Mouse (Mus musculus): ENCODE measurements around the gene Shisal2a. TPM values are rescaled to one million over a fixed set of nuclear protein-coding genes. Genes with fewer than 3 reads are reported as not detected.

Gene Shisal2a
- total RNA-seq (2021) = not detected
- long read RNA-seq, experiment 1 = 0 reads
- long read RNA-seq, experiment 2 = 0 reads

DNA sequence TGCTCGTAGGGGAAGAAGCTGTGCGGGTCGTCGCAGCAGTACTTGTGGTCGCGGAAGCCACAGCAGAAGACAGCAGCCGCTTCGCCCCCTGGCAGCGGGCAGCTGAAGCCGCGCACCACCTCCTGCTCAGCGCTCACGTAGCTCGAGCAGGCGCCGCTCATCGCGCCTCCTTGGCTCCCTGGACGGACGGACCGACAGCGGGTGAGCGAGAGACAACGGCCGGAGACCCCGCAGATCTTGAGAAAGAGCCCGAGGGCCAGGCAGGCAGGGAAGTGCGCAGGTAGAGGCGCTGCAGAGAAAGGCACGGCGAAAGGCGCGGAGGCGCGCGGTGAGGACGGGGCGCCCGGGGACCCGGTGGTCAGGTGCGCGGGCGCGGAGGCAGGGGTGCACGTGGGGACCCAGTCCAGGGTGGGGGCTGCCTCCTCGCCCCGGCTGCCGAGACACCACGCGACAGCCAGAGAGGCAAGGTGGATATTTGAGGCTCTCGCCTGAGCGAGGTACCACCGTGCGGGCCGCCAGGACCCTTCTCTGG is at the start of gene Shisal2a:
Gene Shisal2a, minus strand, starts transcription at position 167 of the 532 bp plus-strand sequence.
- peak; percentile 20 to 26 for DNase-seq
- intact Hi-C loops (cut with DNase I) = no loop called here

DNA sequence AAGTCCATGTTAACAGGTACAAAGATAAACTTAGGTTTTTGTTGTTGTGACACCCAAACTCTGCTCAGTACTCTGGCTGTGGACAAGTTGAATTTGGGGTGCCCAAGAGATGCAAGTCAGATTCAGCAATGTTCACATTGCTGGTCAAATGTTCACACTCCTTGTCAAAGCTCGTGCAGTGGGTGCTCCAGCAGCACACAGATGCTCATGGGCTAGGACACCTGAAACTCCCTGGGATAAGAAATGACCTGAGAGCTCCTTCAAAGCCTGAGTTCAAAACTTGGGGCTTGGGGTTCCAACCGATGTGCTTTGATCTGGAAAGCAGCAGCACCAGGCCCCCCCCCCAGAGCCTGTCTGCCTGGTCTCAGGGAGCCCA is 48.4 kb upstream of the Shisal2a start:
- intact Hi-C loops (cut with DNase I) = no loop called here
- DNase-seq = no peak

DNA sequence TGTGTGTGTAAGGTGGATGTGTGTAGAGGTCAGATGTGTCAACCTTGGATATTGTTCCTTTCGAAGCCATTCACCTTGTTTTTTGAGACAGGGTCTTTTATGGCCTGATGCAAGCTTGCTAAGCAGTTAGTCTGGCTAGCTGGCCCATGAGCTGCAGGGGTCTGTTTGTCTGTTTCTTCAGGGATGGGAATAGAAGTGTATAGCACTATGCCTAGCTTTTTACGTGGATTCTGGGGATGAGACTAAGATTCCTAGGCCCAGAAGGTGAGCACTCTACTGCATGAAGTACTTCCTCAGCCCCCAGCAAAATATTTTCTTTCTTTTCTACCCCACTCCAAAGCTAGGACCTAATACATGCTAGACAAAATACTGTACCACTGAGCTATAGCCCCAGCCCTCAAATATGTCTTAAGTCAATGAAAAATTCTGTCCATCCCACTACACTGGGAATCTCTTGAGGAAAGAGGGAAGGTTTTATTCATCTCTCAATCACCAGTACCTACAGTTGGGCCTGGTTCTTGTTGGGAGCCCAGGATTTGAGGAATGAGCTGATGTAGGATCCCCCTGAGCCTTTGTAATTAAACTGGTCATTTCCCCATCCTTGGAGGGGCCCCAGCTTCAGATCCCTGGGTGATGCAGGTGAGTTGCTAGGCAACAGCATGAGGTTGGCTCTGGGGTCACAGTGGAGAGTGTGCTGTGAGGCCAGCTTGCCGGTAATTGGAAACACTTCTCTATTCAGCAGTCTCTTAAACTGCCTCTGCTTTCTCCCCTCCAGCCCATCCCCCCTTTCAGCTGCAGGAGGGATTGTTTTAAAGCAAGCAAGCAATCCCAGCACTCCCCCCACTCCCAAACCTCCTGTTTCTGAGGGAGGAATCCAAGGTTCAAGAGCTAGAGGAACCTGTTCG is 47.8 kb upstream of the Shisal2a start:
- no peak for DNase-seq
- intact Hi-C loops (cut with DNase I) = no loop called here

DNA sequence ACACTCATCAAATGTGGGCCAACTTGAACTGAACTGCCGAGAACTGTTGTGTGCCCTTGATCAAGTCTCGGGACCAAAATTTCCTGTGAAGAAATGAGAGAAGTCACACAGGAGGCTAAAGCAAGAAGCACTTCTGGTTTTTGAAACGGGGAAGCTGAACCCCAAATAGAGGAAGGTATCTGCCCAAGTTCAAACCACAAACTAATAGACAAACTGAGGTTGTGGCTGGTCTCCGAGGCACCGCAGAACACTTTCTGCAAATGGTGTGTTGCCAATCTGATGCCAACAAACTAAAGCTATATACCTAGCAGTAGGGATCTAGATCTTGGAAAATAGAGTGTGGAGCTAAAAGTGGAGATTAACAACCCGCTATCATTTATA is 45.2 kb upstream of the Shisal2a start:
- no peak for DNase-seq
- intact Hi-C loops (cut with DNase I) = no loop called here

DNA sequence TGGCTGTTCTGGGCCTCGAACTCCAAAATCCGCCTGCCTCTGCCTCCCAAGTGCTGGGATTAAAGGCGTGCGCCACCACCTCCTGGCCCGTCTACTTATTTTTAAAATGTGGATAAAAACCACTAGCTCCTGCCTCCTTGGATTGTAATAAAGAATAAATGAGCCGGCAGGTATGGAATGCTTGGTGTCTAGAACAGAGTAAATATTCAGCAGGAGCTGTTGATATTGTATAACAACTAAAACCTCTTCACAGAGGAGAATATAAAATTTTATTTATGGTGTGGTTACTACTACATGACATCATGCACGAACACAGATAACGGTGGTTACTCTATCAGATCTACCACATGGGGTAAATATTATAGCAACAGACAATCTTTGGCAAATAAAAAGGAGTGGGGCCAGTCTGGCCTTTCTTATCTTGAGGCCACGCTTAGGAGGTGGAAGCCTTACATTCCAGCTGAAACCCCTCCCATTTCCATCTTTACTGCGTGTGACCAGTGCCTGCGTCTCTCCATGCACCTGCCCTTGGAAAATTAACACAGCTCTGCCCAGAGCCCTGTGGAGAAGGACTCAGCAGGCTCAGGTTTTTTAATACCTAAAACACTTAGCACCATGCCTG is 44.7 kb upstream of the Shisal2a start:
- intact Hi-C loops (cut with DNase I) = no loop called here
- no peak for DNase-seq

DNA sequence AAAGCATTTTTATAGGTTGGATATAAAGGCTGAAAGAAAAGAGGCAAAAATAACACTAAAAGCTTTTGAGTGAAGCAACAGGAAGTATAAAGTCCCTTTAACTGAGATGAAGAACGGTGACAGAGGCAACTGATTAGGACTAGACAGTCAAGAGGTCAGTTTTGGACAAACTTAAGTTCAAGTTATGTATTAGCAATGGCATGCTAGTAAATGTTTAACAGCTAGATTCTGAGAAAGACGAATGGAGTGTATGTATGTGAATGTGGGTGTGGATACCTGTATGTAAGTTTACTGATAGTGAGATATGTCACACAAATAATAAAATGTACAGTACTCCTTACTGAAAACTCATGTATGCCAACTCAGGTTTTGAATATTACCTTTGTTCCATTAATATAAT is 41.4 kb upstream of the Shisal2a start:
- intact Hi-C loops (cut with DNase I) = no loop called here
- no peak for DNase-seq

DNA sequence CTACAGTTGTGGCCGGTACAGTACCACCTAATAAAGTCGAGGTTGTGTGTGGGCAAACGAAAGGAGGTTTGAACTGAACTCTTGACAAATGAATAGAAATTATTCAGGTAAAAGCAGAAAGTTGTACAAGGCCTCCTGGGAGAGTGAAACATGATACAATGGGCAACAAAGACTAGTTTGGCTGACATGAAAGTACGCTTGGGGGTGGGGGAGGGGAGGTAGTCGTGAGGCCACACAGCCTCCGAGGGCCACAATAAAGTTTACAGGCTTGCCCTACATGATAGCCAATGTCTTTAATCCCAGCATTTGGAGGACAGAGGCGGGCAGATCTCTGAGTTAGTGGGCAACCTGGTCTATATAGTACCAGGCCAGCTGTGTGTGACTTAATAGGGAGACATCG is 24.5 kb upstream of the Shisal2a start:
- DNase-seq = no peak
- intact Hi-C loops (cut with DNase I) = loop anchor here (5.0 kb wide), 1 partner anchor 50 kb away; the partner anchor contains the start of gene Tut4

DNA sequence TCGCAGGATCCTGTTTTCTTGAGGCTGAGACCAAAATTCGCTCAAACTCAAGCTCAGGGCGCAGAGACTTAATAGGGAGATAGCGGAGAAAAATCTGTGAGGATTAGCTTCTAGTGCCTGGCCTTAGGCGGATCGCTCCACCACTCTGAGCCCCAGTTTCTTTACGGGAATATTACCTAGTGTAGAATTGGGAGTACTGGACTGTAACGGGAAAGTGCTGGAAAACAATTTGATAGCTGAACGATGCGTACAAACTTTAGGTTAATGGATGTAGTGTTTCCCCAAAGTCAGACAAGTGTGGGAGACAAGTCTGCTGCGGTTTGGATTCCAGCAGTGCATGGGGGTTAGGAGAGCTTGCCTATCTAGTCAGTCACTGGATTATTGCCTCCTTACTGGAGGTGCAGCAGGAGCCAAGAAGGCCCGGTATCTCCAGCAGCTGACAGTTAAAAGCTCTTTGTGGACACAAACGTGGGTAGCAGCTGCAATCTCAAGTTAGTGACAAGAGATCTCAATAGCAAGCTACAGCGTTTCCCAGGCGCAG is 23.8 kb upstream of the Shisal2a start, which contains the start of gene Gpx7:
Gene Gpx7, minus strand, starts transcription at position 101 of the 541 bp plus-strand sequence.
- intact Hi-C loops (cut with DNase I) = loop anchor here (5.0 kb wide), 1 partner anchor 50 kb away; the partner anchor contains the start of gene Tut4
- DNase-seq = peak in 1 of 2 experiments; percentile 13

DNA sequence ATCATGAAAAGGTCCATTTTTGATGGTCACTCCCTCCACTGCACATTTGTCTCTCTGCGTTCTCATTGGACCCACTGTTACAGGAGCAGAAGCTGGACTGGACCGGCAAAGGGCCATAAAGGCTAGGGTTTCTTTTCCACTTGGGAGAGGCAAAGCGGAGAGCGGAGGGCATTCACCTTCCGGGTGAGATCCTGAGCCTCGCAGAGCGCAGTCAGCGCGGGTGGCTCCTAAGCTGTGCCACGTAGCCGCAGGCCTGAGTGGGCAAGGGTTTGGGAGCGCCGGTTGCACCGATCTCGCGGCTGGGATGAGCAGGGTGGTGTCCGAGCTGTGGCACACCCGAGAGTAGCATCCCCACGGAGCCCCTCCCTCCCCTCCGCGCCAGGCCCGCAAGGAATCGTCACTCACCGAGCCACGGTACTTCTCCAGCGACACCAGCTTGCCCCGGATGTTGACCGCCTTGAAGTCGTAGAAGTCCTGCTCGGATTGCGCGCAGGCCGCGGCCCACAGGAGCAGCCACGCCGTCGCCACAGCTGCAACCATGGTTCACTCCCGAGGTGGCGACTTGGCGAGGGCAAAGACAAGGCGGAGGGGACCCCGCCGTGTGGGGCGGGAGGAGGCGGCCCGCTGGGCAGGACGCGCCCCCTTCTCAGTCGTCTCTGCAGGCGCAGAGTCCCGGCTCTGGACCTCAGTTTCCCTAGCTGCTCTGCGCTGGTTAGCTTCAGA is 23.1 kb upstream of the Shisal2a start:
- intact Hi-C loops (cut with DNase I) = loop anchor here (5.0 kb wide), 1 partner anchor 51 kb away; the partner anchor contains the start of gene Tut4
- DNase-seq = peak; percentile 73 to 75

DNA sequence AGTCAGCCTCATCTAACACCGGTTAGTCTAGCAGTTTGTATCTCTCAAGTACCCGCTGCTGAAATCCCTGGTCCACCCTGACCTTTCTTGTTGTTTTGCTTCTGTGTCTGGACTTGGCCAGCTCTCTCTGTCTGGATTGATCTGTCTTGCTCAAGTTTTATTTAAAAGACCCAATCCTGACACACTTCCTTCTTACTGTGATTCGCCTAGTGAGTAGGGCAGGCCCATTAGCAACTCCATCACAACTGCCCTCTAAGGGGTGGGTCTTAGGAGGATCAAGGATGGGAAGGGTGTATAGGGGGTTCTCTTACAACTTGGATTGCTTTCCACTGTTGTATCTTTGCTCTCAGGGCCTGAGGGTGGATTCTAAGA is 22.6 kb upstream of the Shisal2a start:
- DNase-seq = no peak
- intact Hi-C loops (cut with DNase I) = loop anchor here (2.0 to 5.0 kb wide), 2 partner anchors 17 to 52 kb away; partner anchors contain the start of gene Tut4

DNA sequence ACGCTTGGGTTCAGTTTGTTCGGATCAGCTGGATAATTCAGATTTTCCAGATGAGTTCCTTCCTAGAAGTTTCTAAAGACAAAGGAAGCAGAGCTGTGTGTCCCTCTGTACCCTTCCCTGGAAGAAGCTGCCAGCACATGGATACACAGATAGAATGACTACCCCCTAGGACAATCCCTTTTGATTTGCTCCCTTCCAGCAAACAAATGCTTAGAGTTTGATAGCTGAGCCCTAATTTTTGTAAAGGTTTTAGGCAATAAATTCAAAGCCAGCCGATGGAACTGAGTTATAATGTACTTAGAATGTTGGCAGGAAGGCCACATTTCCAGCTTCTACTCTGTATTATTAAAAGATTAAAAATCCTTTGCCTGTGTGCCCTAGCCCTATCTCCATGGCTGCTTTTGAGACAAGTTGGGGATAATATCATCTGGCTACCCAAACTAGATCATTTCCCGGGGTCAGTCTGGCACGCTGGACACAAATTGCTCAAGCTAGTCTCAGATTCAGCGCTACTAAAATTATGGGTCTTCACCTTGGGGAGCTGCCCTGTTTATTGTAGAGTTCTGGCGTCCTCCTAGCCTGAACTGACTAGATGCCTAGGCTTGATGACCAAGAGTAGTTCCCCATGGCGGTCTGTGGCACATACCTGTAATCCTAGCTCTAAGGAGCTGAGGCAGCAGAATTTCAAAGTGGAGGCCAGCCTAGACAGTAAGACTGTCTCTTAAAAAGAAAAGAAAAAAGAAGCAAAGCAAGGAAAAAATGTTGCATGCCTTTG is 20.9 kb upstream of the Shisal2a start:
- intact Hi-C loops (cut with DNase I) = loop anchor here (2.0 kb wide), 1 partner anchor 15 kb away; no protein-coding TSS in a partner anchor
- no peak for DNase-seq

DNA sequence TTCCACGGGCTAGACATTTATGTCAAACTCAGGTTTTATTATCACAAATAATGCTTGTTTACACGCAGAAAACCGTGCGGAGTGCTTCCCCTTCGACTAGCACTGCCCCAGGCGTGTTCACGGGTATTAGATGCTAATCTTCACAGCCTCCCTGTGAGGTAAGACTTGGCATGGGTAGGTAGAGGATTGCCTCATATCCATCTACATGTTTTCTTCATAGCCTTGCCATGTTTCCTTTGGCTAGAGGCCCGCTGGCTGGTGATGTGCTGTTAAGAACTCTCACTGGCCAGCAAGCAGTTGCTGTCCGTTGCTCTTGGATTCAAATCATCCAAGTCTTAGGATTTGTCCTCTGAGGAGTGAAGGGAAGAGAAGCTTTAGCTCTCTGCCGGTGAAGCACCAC is 17.2 kb upstream of the Shisal2a start:
- DNase-seq = no peak

DNA sequence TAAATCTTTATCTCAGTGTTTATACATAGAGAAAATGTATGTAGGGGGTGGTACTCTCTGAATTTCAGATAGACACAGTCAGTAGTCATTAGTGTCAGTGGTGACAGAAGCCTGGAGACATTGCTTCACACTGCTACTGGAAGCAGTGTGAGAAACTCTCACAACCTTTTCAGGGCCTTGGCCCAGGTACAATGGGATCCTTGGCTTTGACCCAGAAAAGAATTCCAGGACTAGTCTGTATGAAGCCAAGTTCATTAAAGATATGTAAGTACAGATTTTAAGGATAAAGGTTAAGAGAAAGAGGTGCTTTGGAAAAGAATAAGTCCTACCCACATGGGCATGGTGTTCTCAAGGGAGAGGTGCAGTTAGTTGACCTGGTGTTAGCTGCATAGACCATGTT is 11.1 kb upstream of the Shisal2a start:
- intact Hi-C loops (cut with DNase I) = no loop called here
- DNase-seq = no peak

More for the DNA sequence above, 17.2 kb upstream of the Shisal2a start:
- intact Hi-C loops (cut with DNase I) = no loop called here

DNA sequence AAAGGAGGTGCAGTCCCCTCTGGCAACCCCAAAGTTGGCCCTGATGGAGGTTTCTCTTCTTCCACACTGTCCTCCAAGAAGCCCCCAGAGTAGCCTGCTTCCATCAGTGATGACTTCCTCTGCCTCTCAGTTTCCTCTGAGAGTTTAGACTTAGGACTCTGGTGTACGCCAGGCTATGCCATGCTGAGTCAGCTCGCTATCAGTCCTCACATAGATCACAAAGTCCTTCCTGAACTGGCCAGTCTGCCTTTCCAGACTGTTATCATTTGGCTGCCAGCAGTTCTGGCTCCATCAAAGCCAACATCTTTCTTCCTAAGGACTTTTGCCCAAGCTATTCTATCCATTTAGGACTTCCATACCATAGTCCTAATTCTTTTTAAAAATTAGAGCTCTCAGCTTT is 9.4 kb upstream of the Shisal2a start:
- no peak for DNase-seq
- intact Hi-C loops (cut with DNase I) = no loop called here

DNA sequence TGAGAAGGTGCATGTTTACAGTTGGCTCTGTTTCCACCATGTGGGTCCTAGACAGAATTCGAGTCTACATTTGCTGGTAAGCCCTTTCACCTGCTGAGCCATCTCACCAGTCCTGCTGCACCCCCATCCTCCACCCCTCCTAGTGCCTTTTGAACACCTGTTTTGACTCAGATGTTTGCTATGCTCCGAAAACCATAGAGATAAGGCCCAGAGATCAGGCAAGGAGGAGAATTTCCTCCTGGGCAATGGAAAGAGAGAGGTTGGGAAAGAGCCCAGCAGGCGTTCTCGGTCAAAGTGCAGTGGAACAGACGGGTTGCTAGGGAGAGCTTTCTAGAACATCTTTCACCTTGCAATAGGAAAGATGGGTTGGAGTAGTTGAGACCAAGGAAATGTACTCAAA is 8.0 kb upstream of the Shisal2a start:
- no peak for DNase-seq

DNA sequence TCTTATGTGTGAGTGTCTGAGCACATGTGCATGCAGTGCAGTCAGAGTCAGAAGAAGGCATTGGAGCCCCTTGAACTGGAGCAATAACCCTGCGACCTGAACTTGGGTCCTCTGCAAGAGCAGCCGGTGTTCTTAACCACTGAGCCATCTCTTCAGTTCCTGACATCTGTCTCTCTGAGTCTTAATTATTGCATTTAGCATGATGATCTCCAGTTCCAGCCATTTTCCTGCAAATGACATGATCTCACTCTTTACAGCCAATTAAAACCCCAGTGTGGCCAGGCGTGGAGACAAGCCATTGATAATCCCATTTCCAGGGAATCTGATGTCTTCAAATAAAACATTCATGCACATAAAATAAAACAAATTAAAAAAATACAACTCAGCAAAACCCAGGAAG is 5.6 kb upstream of the Shisal2a start:
- intact Hi-C loops (cut with DNase I) = loop anchor here (2.0 to 5.0 kb wide), 2 partner anchors 16 to 36 kb away; no protein-coding TSS in a partner anchor
- no peak for DNase-seq

More for the DNA sequence above, 8.0 kb upstream of the Shisal2a start:
- intact Hi-C loops (cut with DNase I) = no loop called here

DNA sequence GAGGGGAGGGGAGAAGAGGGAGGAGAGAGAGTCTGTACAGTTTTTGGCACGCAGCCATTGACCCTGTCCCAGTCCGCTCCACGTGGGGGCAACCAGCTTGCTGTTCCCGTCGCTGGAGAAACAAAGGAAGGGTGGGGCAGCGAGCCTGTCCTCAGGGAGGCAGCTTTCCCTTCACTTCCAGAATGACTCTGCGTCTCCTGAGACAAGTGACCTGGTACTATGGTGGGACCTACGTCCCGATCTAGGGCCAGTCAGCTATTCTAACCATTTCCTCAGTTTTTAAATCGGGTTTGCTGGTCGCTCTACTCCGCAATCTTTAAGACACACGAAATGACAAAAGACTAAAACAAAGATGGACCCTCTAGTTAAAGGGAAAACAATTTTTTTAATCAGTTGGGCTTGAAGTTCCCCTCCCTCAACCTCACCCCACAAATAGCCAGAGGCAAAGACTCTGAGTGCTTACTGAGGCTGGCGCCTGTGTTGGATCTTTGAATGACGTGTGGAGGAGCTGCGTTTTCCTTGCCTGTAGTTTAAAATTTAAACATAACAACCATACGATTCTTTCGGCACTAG is 4.6 kb upstream of the Shisal2a start:
- DNase-seq = peak; percentile 84 to 85
- intact Hi-C loops (cut with DNase I) = loop anchor here (2.0 to 5.0 kb wide), 2 partner anchors 17 to 35 kb away; no protein-coding TSS in a partner anchor

DNA sequence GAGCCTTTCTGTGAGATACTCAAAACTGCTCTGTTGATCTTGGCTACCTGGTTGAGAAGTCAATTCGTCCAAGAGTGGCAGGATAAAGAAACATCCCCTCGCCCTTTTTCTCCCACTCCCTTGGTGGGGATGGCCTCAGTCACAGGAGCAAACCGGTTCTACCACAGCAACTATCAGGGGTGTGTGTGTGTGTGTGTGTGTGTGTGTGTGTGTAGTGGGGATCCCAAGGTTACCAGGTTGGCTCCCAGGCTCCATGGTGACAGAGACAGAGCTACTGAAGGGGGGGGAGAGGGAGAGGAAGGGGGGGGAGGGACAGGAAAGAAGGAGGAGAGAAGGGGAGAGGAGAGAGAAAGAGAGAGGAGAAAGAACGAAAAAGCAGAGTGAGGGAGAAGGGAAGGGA is 4.0 kb upstream of the Shisal2a start:
- no peak for DNase-seq
- intact Hi-C loops (cut with DNase I) = loop anchor here (5.0 kb wide), 1 partner anchor 35 kb away; no protein-coding TSS in a partner anchor

DNA sequence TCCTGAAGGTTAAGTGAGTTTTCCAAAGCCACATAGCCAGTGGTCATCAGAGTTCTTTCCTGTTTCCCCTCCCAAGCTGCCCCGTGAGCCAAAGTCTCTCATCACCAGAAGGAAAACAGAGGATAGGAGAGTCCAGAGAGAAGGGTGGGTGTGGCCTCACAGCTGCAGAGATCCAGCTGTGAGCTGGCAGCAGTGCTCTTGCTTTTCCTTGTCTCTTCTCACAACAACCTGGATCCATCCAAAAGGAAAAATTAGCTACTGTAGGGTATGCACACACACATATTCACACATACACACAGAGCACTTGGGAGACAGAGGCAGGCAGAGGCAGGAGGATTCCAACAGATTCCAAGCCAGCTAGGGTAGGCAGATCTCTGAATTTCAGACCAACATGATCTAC is 2.9 kb upstream of the Shisal2a start:
- intact Hi-C loops (cut with DNase I) = loop anchor here (5.0 kb wide), 1 partner anchor 34 kb away; no protein-coding TSS in a partner anchor
- DNase-seq = peak; percentile 29

Data from heart, postnatal 14 days (tissue).